Mouse (Mus musculus) frontal cortex, postnatal 10 days (tissue): ENCODE data around the gene Odf3b.

Source experiments
- DNase-seq, 2 experiments: peaks; one replicate each; pipeline ENCODE4 v3.0.0; 2022; ENCODE audit warnings: low spot score in 2 of 2, mixed read lengths in 1 of 2

Gene Odf3b

DNA sequence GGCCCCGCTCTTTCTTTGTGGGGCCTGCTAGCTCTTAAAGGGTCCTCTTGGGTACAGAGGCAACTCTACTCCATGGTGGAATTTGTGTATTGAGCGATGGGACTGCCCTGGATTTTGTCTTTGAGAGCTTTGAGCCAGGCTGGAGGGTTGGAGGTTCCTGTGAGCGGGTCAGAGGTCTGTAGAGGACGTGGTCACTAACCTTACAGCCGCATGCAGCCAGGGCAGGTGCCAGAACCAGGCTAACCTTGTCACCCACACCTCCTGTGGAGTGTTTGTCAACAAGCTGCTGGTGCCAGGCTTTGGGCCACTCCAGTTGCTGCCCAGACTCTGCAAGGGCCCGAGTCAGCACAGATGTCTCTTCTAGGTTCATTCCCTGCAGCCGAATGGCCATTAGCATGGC is 3.0 kb downstream of the Odf3b start:
- DNase-seq: no peak

- DNase-seq: no peak
Observed at GRCm38 (mm10) chr15:89374801-89375534, 4.1 kb downstream of the Odf3b start.

DNA sequence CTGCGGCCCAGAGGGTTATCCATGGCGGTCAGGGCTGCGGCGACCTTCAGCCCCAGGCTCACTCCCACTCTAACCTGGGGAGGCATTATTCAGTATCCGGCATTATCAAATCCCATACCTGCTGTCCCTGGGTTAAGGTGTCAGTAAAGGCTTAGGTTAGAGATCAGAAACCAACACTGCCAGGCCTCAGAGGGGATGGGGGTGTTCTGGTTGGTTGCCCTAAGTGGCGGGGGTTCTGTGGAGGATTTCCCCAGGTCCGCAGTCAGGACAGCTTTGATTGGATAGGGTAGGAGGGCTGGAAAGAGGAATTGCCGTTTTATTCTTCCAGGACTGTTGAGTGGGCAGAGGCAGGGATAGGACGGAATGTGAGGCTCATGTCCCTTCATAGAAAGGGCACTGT is 4.7 kb downstream of the Odf3b start:
- DNase-seq: no peak

- DNase-seq: peak; percentile 87 to 90
Observed at GRCm38 (mm10) chr15:89373762-89374248, 5.3 kb downstream of the Odf3b start, which contains the start of gene Sco2. TSS of gene Sco2 (minus strand) at chr15:89373846.

GRCm38 (mm10) chr15:89373027-89373761 is 5.9 kb downstream of the Odf3b start:
- peak; percentile 77 to 81 for DNase-seq

- no peak for DNase-seq
Observed at GRCm38 (mm10) chr15:89372536-89372935, 6.5 kb downstream of the Odf3b start.

DNA sequence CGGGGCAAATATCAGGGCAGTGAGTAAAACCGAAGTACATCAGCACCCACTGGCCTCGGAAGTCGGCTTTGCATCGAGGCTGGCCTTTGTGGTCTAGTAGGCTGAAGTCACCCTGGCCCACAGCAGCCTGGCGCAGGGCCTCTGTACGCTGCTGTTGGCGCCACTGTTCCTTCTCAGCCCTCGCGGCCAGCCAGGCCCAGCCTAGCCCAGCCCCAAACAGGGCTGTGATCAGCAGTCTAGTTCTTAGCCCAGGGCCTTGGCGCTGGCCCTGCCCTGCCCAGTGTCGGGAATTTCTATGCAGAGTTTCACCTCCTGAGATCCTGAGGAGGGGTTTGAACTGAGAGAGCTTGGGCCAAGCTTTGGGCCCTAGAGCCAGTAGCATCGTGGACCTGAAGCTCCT is 7.0 kb downstream of the Odf3b start:
- no peak for DNase-seq

DNA sequence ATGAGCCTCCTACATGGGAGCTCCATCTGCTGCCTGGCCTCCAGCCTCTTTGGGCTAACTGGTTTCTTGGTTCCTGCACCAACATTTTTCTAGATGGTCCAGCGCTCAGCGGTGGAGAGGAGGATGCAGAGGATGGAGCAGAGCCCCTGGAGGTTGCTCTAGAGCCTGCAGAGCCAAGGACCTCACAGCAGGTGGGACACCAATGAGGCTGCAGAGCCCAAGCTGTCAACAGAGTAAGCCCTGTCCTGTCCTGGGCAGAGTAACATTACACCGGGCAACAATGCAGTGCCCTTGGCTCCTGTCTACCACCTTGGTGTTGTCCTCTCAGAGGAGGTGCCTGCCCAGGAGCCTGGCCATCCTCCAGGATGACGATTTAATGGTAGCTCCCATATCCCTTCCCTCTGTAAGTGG is 13.9 kb downstream of the Odf3b start:
- DNase-seq: no peak

- no peak for DNase-seq
Observed at GRCm38 (mm10) chr15:89363051-89363450, 16.0 kb downstream of the Odf3b start.

- no peak for DNase-seq
Observed at GRCm38 (mm10) chr15:89358784-89359183, 20.3 kb downstream of the Odf3b start.

DNA sequence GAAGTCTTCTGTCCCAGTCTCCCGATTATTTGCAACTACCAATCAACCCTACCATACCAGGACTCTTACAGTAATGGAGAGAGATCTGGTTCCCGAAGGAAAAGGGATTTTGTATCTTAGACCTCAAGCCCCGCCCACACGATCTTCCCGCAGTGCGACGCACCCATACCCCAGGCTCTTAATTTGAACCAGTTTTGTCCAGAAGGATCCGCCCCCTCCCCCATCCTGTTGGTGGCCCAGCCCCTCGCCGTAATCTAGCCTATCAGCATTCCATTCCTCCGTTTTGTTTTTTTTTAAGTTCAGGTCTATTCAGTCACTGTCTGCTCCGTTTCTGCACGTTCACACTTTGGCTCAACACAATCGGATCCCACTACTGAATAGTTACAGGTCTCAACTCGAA is 22.7 kb downstream of the Odf3b start:
- DNase-seq: peak; percentile 71 to 79

DNA sequence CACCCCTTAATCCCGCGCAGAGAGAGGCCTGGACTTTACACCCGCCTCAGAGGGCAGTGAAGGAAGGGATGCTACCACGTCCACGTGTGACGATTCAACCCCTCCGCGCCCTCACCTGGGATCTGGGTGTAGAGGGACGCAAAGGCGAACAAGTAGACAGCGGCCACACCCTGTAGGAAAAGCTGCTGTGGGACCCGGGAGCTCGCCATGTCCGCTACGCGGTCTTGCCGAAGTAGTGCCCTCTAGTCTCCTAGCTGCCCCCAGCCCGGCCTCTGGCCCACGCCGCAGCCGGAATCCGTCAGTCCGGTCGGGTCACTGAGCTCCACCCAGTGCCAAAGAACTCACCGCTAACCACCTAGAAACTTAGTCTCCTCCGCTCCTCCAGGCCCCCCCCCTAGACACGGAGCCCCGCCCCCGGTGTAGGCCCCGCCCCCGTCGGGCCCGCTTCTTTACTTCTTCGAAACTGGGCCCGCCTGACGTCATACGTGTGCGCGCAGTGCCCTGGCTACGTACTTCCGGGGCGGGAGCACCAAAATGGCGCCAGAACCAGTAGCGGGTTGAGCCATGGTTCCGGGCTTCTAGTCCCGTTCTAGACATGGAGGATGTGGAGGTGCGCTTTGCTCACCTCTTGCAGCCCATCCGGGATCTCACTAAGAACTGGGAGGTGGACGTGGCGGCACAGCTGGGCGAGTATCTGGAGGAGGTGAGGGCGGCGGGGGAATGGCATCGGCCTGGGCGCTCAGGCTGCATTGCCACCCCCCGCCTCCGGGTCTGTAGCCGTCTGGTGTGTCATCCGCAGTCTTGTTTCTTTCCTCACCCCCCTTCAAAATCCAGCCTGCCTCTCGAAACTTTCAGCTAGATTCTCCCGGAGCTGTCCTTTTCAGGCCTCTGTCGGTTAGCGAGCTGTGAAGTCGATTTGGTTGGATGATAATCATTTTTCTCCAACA is 23.6 kb downstream of the Odf3b start, which contains the start of the genes Lmf2 and Ncaph2:
Lmf2 (minus strand) TSS at position 419 of the 947 bp plus-strand sequence.
Ncaph2 (plus strand) TSS at position 479 of the 947 bp plus-strand sequence.
- peak; percentile 89 to 93 for DNase-seq

GRCm38 (mm10) chr15:89354455-89354854 is 24.6 kb downstream of the Odf3b start:
- no peak for DNase-seq

DNA sequence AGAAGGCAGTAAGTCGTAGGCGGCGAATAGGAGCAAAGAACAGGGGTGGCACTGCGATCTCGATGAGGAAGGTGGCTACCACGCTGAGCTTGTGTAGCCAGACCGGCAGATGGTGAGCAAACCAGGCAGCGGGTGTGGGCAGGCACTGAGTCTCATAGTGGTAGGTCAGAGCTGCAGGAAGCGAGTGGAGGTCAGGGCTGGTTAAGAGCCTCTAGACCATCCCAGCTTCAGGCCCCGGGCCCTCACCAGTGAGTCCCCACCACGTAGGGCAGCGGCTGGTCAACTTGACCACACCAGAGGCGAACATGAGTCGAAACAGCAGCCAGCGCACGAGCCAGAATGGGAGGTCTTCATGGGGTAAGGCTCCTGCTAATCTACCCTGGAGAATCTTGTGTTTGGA is 25.2 kb downstream of the Odf3b start:
- no peak for DNase-seq

DNA sequence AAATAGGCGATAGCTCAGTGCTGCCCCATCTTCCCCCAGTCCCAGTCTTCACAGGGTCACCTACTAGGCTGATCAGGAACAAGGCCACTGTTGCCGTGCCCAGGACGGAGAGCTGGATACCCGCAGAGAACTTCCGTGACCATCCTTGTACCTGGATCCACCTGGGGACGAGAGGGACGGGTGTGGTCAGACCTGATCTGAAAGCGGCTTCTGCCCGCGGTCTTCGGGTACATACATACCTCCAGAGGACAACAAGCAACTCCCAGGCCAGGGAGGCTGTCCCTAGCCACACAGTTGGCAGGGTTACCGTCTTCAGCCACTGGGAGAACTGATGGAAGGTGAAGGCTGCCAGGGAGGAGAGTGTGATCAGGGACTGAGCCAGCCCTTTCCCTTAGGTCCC is 26.3 kb downstream of the Odf3b start:
- DNase-seq: no peak

- no peak for DNase-seq
Observed at GRCm38 (mm10) chr15:89352054-89352453, 27.0 kb downstream of the Odf3b start.

DNA sequence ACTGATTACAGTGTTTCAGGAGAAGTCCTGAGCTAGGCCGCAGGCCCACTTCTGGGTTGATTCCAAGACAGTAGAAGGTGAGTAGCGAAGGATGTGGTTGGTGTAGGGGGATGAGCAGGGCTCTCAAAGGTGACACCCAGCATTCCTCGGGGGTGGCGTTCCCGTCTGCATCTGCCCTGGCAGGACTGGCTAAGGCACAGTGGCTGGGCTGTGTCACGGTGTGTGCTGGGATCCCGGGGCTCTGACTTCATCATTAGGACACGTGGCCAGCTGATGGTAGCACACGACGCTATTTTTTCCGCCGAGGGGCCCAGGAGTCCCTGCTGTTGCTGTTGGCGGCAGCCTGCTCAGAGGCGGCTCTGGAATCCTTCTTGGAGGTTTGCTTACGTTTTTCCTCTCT is 27.8 kb downstream of the Odf3b start:
- DNase-seq: no peak

DNA sequence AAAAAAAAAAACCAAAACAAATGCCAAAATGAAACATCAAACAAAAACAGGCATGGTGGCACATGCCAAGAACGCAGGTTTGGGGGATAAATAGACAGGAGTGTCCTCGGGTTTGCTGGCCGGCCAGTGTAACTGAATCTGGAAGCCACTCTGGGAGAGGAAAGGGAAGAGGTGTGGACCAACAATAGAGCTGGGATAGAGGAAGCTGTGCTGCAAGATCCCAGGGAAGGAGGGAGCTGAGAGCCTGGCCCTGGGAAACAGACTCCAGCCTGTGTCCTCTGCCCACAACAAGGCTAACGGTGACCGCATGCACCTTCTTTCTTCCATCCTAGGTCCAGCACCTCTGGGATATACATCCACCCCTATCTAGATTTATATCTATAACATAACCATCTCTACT is 28.6 kb downstream of the Odf3b start:
- DNase-seq: no peak

GRCm38 (mm10) chr15:89343325-89343724 is 35.8 kb downstream of the Odf3b start:
- DNase-seq: no peak

DNA sequence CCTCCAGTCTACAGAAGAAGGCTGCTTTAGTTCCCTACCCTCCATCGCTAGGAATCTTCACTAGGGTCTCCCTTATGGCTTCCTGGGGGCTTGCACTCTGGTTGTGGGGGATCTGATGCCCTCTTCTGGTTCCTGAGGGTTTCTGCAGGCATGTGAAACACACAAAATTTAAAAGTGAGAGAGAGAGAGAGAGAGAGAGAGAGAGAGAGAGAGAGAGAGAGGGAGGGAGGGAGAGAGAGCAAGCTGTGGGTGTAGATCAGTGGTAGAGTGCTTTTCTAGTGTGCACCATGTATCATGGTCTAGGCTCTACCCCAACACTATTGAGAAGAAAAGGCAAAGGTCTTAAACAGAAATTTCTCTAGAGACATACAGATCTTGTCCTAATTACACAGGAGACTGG is 37.4 kb downstream of the Odf3b start:
- no peak for DNase-seq

- DNase-seq: no peak
Observed at GRCm38 (mm10) chr15:89340136-89340535, 38.9 kb downstream of the Odf3b start.

GRCm38 (mm10) chr15:89339696-89340095 is 39.4 kb downstream of the Odf3b start:
- DNase-seq: no peak
